Mouse (Mus musculus): Measurements from ENCODE around the gene Qrfpr. TPM values are rescaled to one million over a fixed set of nuclear protein-coding genes. Genes with fewer than 3 reads are reported as not detected.

Qrfpr gene
- total RNA-seq, 2 experiments from 2014 or later, result not detected

GRCm38 (mm10) chr3:36150934-36151686 lies 71.0 kb downstream of the Qrfpr start, which contains the start of gene D3Ertd254e:
Gene D3Ertd254e, plus strand, starts transcription at chr3:36151017.
- peak; percentile 91 to 94 for DNase-seq

DNA sequence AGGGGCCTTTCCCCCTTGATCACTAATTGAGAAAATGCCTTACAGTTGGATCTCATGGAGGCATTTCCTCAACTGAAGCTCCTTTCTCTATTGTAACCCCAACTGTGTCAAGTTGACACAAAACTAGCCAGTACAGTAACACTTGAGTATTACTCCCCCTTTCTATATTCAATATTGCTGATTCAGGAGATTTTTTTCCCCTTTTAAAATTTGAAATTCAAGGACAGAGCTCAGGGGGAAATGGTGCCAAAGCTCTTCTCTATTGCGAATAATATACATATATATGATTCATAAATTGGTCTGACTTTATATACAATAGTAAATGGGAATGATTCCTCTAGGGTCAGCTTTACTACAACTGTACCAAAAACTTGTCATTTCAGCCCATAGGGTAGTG lies 71.6 kb downstream of the Qrfpr start:
- no peak for DNase-seq

- DNase-seq, result no peak
Measured at GRCm38 (mm10) chr3:36138996-36139395, 83.1 kb downstream of the Qrfpr start.

DNA sequence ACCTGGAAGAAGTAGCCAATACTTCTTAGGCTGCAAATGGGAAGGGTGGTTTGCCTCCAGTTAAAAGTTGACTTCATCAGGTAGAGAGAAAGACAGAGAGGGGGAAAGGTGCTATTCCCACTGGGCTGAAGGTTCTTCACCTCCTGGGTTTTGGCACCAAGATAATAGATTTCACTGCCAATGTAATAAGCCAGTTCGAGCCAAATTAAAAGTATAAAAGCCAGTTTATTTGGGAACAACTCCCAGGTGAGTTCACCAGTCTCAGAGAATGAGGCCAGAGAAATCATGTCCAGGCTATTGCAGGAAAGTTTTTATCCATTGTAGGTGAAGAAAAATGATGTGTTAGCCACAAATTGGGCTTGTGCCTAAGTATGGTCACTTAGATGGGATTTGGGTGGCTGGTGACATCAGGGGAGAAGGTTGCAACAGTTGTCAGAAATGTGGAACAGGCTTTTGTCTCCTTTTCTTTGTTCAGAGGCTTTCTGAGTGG lies 83.9 kb downstream of the Qrfpr start:
- no peak for DNase-seq

DNA sequence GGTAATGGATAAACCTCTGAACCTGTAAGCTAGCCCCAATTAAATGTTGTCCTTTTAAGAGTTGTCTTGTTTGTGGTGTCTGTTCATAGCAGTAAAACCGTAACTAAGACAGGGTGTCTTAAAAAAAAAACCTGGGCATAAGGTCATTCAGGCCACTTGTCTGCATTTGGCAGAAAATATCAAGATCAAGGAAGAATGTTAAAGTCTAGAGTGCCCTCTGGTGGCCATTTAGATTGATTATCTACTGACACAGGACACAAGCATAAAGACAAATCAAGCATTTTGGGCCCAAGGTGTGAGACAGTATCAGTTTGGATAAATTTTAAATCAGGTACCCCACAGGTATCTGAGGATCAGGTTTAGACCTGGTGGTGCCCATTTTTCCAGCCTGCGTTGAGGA lies 84.6 kb downstream of the Qrfpr start:
- DNase-seq, result peak in 1 of 2 experiments; percentile 26

- no peak for DNase-seq
Measured at GRCm38 (mm10) chr3:36136152-36136551, 86.0 kb downstream of the Qrfpr start.

Other genes with a start within 250 kb of the Qrfpr start
- 100 to 1,000 TPM in 1 of 2 experiments, 10 to 100 TPM in 1; 86.7 to 120 TPM for gene Mccc1, start 221.6 kb downstream of the Qrfpr start, total RNA-seq (2021)
- gene Ccdc144b, start 168.8 kb downstream of the Qrfpr start, total RNA-seq (2021), result under 1 TPM; 0.07 to 0.10 TPM
- 10 to 100 TPM; 42.6 to 51.5 TPM for gene Acad9, start 156.3 kb downstream of the Qrfpr start, total RNA-seq (2021)
- 1 to 10 TPM; 7.2 to 7.6 TPM for gene D3Ertd254e, start 71.3 kb downstream of the Qrfpr start, total RNA-seq (2021)